Mouse (Mus musculus) bone marrow macrophage, adult 2 months (primary cell): ENCODE measurements around the gene Palld.

Experiments used
- CTCF ChIP-seq: IDR thresholded peaks from 2 replicates; pipeline ENCODE4 v1.5.1; 2012; ENCODE audit warnings: low read depth, mild to moderate bottlenecking, low read length, moderate library complexity
- POLR2A ChIP-seq: IDR thresholded peaks from 2 replicates; pipeline ENCODE4 v1.6.1; 2012; ENCODE audit warnings: mild to moderate bottlenecking, low read depth, low read length, borderline replicate concordance

GRCm38 (mm10) chr8:61611077-61611476 lies 291.4 kb downstream of the Palld start:
- TF ChIP-seq CTCF (no peak), POLR2A (no peak)
